Mouse (Mus musculus) midbrain, embryonic 12.5 days (tissue): ENCODE measurements around the gene Olfr993. TPM values are rescaled to one million over a fixed set of nuclear protein-coding genes. Genes with fewer than 3 reads are reported as not detected.

Experiments used
- ATAC-seq: fragments of 200-750 bp; cut with Nextera tagmentation; 2 replicates; pipeline ENCODE4 v1.8.0; 2017; ENCODE audit warnings: low read depth, moderate TSS enrichment, moderate library complexity; ENCODE audit not compliant: low FRiP score
- H3K27ac ChIP-seq: fragments of 300-500 bp; sonication (generic); replicated peaks from 2 replicates; pipeline ENCODE4 v1.5.1; 2016; ENCODE audit warnings: mild to moderate bottlenecking
- H3K27me3 ChIP-seq: fragments of 300-500 bp; sonication (generic); 2 replicates; pipeline ENCODE4 v1.6.1; 2016; ENCODE audit warnings: mild to moderate bottlenecking
- H3K36me3 ChIP-seq: fragments of 300-500 bp; sonication (generic); 2 replicates; pipeline ENCODE4 v1.6.1; 2016
- H3K4me1 ChIP-seq: fragments of 300-500 bp; sonication (generic); 2 replicates; pipeline ENCODE4 v1.6.1; 2016
- H3K4me2 ChIP-seq: fragments of 300-500 bp; sonication (generic); replicated peaks from 2 replicates; pipeline ENCODE4 v1.6.1; 2016; ENCODE audit warnings: mild to moderate bottlenecking, moderate library complexity
- H3K4me3 ChIP-seq: fragments of 300-500 bp; sonication (generic); 2 replicates; pipeline ENCODE4 v1.5.1; 2016; ENCODE audit warnings: mild to moderate bottlenecking
- H3K9ac ChIP-seq: fragments of 300-500 bp; sonication (generic); replicated peaks from 2 replicates; pipeline ENCODE4 v1.6.1; 2016; ENCODE audit warnings: mild to moderate bottlenecking, moderate library complexity
- H3K9me3 ChIP-seq: fragments of 300-500 bp; sonication (generic); 2 replicates; pipeline ENCODE4 v1.6.1; 2016; ENCODE audit warnings: mild to moderate bottlenecking
- WGBS: fragments of 180-500 bp; shearing (Covaris S2); methylation state at CpG from one replicate; pipeline ENCODE4 v1.1.7; 2016; 5-methylcytosine and 5-hydroxymethylcytosine counted together
- polyA plus RNA-seq: library from polyadenylated mRNA; unstranded; fragments of >200 nt; fragmentation: Nextera tagmentation; extraction: Ambion mirVana; gene quantifications from 2 replicates; pipeline ENCODE4 v1.2.1, GENCODE M21; 2016

The Olfr993 gene
- not detected in 2 replicates for polyA plus RNA-seq

- no peaks in the 10 kb centered on the region for H3K9me3 ChIP-seq
- H3K4me2 ChIP-seq, result no peak within 1 kb of the TSS
- no peaks in the 10 kb centered on the region for H3K27me3 ChIP-seq
- H3K36me3 ChIP-seq, result no peaks in the 10 kb centered on the region
- no peaks in the 10 kb centered on the region for H3K4me1 ChIP-seq
- ATAC-seq, result no peak
- no peak within 1 kb of the TSS for H3K27ac ChIP-seq
- H3K9ac ChIP-seq, result no peak within 1 kb of the TSS
- no peak within 1 kb of the TSS for H3K4me3 ChIP-seq
These were observed at the start of gene Olfr993 for GRCm38 (mm10) chr2:85414777-85415176. Gene Olfr993, minus strand, starts transcription at chr2:85414877.

DNA sequence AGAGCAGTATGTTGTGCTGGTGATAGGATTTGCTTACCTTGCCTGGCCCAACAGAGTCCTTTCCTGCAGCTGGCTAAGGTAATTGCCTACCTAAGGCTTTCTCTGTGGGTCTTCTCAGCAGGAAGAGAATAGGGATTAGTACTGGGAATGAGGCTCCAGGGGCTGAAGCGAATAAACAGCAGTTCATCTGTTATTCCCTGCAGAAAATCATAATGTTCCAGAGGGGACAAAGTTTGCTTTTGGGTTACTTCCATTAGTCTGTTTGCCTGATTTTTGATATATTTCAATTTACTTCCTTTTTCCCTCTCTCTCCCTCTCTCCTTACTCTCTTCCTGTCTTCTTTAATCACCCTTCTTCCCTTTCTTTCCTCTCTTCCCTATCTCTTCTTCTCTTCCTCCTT, 28.9 kb upstream of the Olfr993 start, which contains the start of gene Olfr995:
Gene Olfr995 (minus strand): TSS at position 101 of the 400 bp plus-strand sequence.
- no peaks in the 10 kb centered on the region for H3K9me3 ChIP-seq
- no peaks in the 10 kb centered on the region for H3K27me3 ChIP-seq
- no peaks in the 10 kb centered on the region for H3K4me1 ChIP-seq
- no peak within 1 kb of the TSS for H3K27ac ChIP-seq
- no peak within 1 kb of the TSS for H3K4me3 ChIP-seq
- 24% methylated on average over 1 of the region's 1 CpGs for WGBS
- no peak within 1 kb of the TSS for H3K4me2 ChIP-seq
- ATAC-seq, result no peak
- no peak within 1 kb of the TSS for H3K9ac ChIP-seq
- no peaks in the 10 kb centered on the region for H3K36me3 ChIP-seq

GRCm38 (mm10) chr2:85442546-85442945, 27.9 kb upstream of the Olfr993 start:
- Histone ChIP-seq H3K4me2 (no peak overlapping the region), H3K9ac (no peak overlapping the region), H3K27ac (no peak overlapping the region), H3K4me3 (no peak overlapping the region), H3K4me1 (no peaks in the 10 kb centered on the region), H3K9me3 (no peaks in the 10 kb centered on the region), H3K36me3 (no peaks in the 10 kb centered on the region), H3K27me3 (no peaks in the 10 kb centered on the region)
- ATAC-seq, result no peak

- no peak within 1 kb of the TSS for H3K9ac ChIP-seq
- H3K27ac ChIP-seq, result no peak within 1 kb of the TSS
- 90% methylated on average over 3 of the region's 3 CpGs for WGBS
- ATAC-seq, result no peak
- no peaks in the 10 kb centered on the region for H3K4me1 ChIP-seq
- no peaks in the 10 kb centered on the region for H3K36me3 ChIP-seq
- H3K4me2 ChIP-seq, result no peak within 1 kb of the TSS
- no peak within 1 kb of the TSS for H3K4me3 ChIP-seq
- H3K9me3 ChIP-seq, result no peaks in the 10 kb centered on the region
- no peaks in the 10 kb centered on the region for H3K27me3 ChIP-seq
These were observed 21.7 kb upstream of the Olfr993 start, which contains the start of gene Olfr994 for GRCm38 (mm10) chr2:85436351-85436750. Gene Olfr994, minus strand, starts transcription at chr2:85436451.

DNA sequence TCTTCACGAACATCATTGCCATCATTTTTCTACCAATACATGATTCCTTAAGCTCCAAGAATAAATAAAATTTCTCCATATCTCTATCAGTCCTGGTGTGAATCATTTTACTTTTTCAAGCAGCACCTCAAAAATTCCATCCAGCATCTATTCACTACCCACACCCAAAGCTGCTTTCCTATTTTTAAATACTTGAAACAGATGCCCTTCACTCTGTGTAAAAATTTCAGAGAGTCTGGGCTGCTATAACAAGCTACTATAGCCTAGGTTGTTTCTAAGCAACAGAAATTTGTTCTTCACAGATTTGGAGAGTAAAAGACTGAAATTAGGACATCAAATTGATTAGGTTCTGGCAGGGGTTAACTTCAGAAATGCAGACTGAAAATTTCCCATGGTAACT, 11.2 kb upstream of the Olfr993 start:
- Histone ChIP-seq H3K9ac (no peak overlapping the region), H3K4me1 (no peaks in the 10 kb centered on the region), H3K4me2 (no peak overlapping the region), H3K4me3 (no peak overlapping the region), H3K9me3 (no peaks in the 10 kb centered on the region), H3K27me3 (no peaks in the 10 kb centered on the region), H3K36me3 (no peaks in the 10 kb centered on the region), H3K27ac (no peak overlapping the region)
- WGBS, result 87% methylated on average over 1 of the region's 1 CpGs
- ATAC-seq, result no peak

GRCm38 (mm10) chr2:85409369-85409768, 5.3 kb downstream of the Olfr993 start, which contains the start of gene Olfr992:
Gene Olfr992, minus strand, starts transcription at chr2:85409469.
- Histone ChIP-seq H3K9ac (no peak within 1 kb of the TSS), H3K4me3 (no peak within 1 kb of the TSS), H3K27me3 (no peaks in the 10 kb centered on the region), H3K27ac (no peak within 1 kb of the TSS), H3K4me2 (no peak within 1 kb of the TSS), H3K36me3 (no peaks in the 10 kb centered on the region), H3K9me3 (no peaks in the 10 kb centered on the region), H3K4me1 (no peaks in the 10 kb centered on the region)
- WGBS, result 65% methylated on average over 2 of the region's 2 CpGs
- ATAC-seq, result no peak

Other genes starting within 250 kb of the Olfr993 start
- gene Lrrc55, start 217.7 kb downstream of the Olfr993 start, polyA plus RNA-seq, result 2.1 and 2.9 TPM in 2 replicates
- gene Olfr987, start 75.6 kb downstream of the Olfr993 start, polyA plus RNA-seq, result not detected in 2 replicates
- not detected in 2 replicates for gene Olfr988, start 51.6 kb downstream of the Olfr993 start, polyA plus RNA-seq
- not detected in 2 replicates for gene Olfr992, start 5.4 kb downstream of the Olfr993 start, polyA plus RNA-seq
- gene Olfr994, start 21.6 kb upstream of the Olfr993 start, polyA plus RNA-seq, result not detected in 2 replicates
- gene Olfr995, start 28.8 kb upstream of the Olfr993 start, polyA plus RNA-seq, result not detected in 2 replicates
- gene 4833423E24Rik, start 104.1 kb upstream of the Olfr993 start, polyA plus RNA-seq, result not detected in 2 replicates
- not detected in 2 replicates for gene Olfr996, start 164.3 kb upstream of the Olfr993 start, polyA plus RNA-seq
- not detected in 2 replicates for gene Olfr998, start 174.1 kb upstream of the Olfr993 start, polyA plus RNA-seq
- not detected in 2 replicates for gene Olfr1000, start 197.0 kb upstream of the Olfr993 start, polyA plus RNA-seq
- not detected in 2 replicates for gene Olfr1002, start 235.8 kb upstream of the Olfr993 start, polyA plus RNA-seq
- not detected in 2 replicates for gene Olfr154, start 249.6 kb upstream of the Olfr993 start, polyA plus RNA-seq